ENCODE assay signal across 10 mouse cellular contexts in genomic region chr1:136381583-136381982, GRCm38 (mm10). TPM values are rescaled to one million over a fixed set of nuclear protein-coding genes. Genes with fewer than 3 reads are reported as not detected.
DNase-seq lines count a peak whose midpoint lies in the region; ATAC-seq lines count a peak whose summit lies in the region.
"Had no signal": no experiment of that assay in that cellular context is flagged by ENCODE, and none has a peak within 500 bp of the region (broad histone marks: within the 10 kb centered on the region; RNA-seq: fewer than 3 reads in every experiment).

No protein-coding gene starts in this region.

- H3K4me2 ChIP-seq in kidney, embryonic 16.5 days (replicated peaks; ENCODE audit: low read depth, low read length): no peak overlapping the region

- DNase-seq in adrenal gland, postnatal 14 days: peak; percentile 43
- DNase-seq in adrenal gland, adult 8-10 months: no peak
- DNase-seq in kidney, adult 8-10 months: no peak
- peak; percentile 33 for DNase-seq in fibroblast of lung, adult 2 months (ENCODE audit: low read depth)
- peak; percentile 46 to 54 for DNase-seq in kidney, postnatal 4 days
- no peak for DNase-seq in yolk sac, embryonic 10.5 days (ENCODE audit: low spot score)
- DNase-seq in thymus, postnatal 14 days: no peak

- no peak overlapping the region for H3K9ac ChIP-seq in kidney, embryonic 16.5 days (replicated peaks; ENCODE audit: low read length)

- H3K9me3 ChIP-seq in kidney, embryonic 16.5 days (ENCODE audit: low read length): no peaks in the 10 kb centered on the region

- no peak overlapping the region for H3K4me3 ChIP-seq in kidney, embryonic 16.5 days (ENCODE audit: low read length)
- H3K4me3 ChIP-seq: megakaryocyte, embryonic 14.5 days had no signal

- 83% methylated on average over 5 of the region's 5 CpGs for WGBS in kidney, embryonic 16.5 days

- 0 out of 2 replicates have a peak overlapping the region, but pooled peaks have one; percentile 48 for H3K27ac ChIP-seq in kidney, embryonic 16.5 days (ENCODE audit: low read length)
- H3K27ac ChIP-seq: stomach, postnatal 0 days had no signal

- peaks cover 4% of the 10 kb centered on the region; the same call in 1 of the 2 replicates for H3K4me1 ChIP-seq in kidney, embryonic 16.5 days (ENCODE audit: insufficient read depth, low read length)
- H3K4me1 ChIP-seq: megakaryocyte, embryonic 14.5 days had no signal

- H3K36me3 ChIP-seq in kidney, embryonic 16.5 days (ENCODE audit: insufficient read depth, low read length): no peaks in the 10 kb centered on the region

- H3K27me3 ChIP-seq in kidney, embryonic 16.5 days (ENCODE audit: insufficient read depth, low read length): no peaks in the 10 kb centered on the region

- no peak for ATAC-seq in kidney, embryonic 16.5 days (ENCODE audit: low FRiP score, low TSS enrichment)

RNA-seq across cellular contexts. Expression of gene Ddx59, which starts 33.5 kb away (rescaled TPM):
- total RNA-seq in adrenal gland, postnatal 14 days (2021): 14.0 and 14.2 TPM in 2 replicates
- 10 to 100 TPM; 12.1 to 13.5 (median 12.9) TPM for total RNA-seq in adrenal gland, adult 8-10 months (2022)
- polyA plus RNA-seq in kidney, embryonic 16.5 days (2015; fragmentation: Nextera tagmentation; extraction: Ambion mirVana): 17.8 and 19.9 TPM in 2 replicates

RNA-seq across cellular contexts. Expression of gene Camsap2, which starts 35.7 kb away (rescaled TPM):
- 47.2 and 47.8 TPM in 2 replicates for total RNA-seq in adrenal gland, postnatal 14 days (2021)
- total RNA-seq in adrenal gland, adult 8-10 months (2022): 10 to 100 TPM; 31.6 to 46.8 (median 39.7) TPM
- 9.0 and 9.2 TPM in 2 replicates for polyA plus RNA-seq in kidney, embryonic 16.5 days (2015; fragmentation: Nextera tagmentation; extraction: Ambion mirVana)

Comparison
In these comparisons a context has a peak if more than half of its experiments do, and no peak if none do; other contexts are left out.
1. DNase-seq: peak in adrenal gland, postnatal 14 days (single experiment), fibroblast of lung, adult 2 months (single experiment) and kidney, postnatal 4 days (2 of 2); none in adrenal gland, adult 8-10 months (single experiment), kidney, adult 8-10 months (0 of 2), yolk sac, embryonic 10.5 days (single experiment) and thymus, postnatal 14 days (single experiment).